Mouse (Mus musculus): ENCODE measurements around the gene Usp37. TPM values are rescaled to one million over a fixed set of nuclear protein-coding genes. Genes with fewer than 3 reads are reported as not detected.

The Usp37 gene
- polyA plus RNA-seq, 1 experiment from 2014 or later = 9.1 TPM

DNA sequence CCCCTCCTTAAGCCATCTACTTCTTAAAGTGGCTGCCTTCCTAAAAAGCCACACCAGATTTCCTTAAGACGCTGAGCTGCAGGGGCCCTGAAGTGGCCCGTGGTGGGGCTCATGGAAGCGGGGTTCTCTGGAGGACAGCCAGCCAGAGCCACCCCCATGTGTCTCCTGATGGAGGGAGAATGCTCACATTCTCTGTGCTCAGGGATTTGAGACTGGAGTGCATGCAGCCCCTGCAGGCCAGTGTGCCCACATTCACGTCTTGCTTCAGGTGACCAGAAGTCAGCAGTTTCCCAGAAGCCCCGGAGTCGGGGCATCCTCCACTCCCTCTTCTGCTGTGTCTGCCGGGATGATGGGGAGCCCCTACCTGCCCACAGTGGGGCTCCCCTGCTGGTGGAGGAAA, 151.1 kb downstream of the Usp37 start:
- no peaks in the 10 kb centered on the region for H3K9me3 ChIP-seq (ENCODE audit: low read length)
- no peaks in the 10 kb centered on the region; the same call in 1 of the 2 replicates for H3K36me3 ChIP-seq (ENCODE audit: insufficient read depth, low read length)
- WGBS = 21% methylated on average over 7 of the region's 7 CpGs
- peaks cover 9% of the 10 kb centered on the region; the same call in 1 of the 2 replicates for H3K4me1 ChIP-seq (ENCODE audit: insufficient read depth, low read depth, low read length)
- H3K27me3 ChIP-seq (replicated peaks; ENCODE audit: insufficient read depth, low read length) = no peaks in the 10 kb centered on the region
- no peak for ATAC-seq
- TF ChIP-seq EP300 (IDR thresholded peaks at IDR 0.05) (no peak), CTCF (IDR thresholded peaks at IDR 0.05) (peak; percentile 23; the same call in 1 of the 2 replicates)
- peak overlapping the region; percentile 79 for H3K4me2 ChIP-seq (replicated peaks; ENCODE audit: low read depth, low read length)
- no peak for DNase-seq (ENCODE audit: low spot score)
- peak overlapping the region; percentile 99 for H3K9ac ChIP-seq (replicated peaks; ENCODE audit: low read depth)
- peak overlapping the region; percentile 96 for H3K4me3 ChIP-seq (ENCODE audit: low read depth, low read length)
- H3K27ac ChIP-seq (ENCODE audit: low read length) = peak overlapping the region; percentile 100

DNA sequence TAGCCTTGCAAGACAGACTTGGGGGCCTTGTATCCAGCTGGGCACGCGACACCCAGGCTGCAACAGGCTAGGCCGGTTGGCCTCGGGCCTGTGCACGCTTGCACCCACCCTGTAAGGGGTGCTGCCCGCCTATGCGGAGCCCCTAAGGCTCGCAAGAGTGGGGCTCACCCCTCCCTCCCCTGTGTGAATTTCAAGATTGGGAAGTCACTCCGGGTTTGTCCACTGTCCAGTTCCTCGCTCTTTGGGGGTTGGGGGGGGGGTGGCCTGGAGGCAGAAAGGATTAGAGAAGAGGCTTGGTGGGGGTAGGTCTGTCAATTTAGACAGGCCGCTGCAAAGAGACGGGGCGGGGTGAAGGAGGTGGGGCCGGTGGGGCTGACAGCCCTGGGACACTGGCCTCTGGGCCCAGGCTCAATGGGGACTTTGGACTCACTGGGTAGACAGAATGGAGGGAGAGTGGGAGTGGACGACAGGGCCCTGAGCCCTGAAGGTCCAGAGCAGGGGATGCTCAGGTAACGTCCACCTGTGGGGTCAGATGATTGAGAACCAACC, 151.6 kb downstream of the Usp37 start:
- no peak for TF ChIP-seq EP300 (IDR thresholded peaks at IDR 0.05)
- TF ChIP-seq CTCF (IDR thresholded peaks at IDR 0.05) = no peak
- ATAC-seq (no peak), DNase-seq (ENCODE audit: low spot score) (peak; percentile 53)
- Histone ChIP-seq H3K36me3 (ENCODE audit: insufficient read depth, low read length) (no peaks in the 10 kb centered on the region; the same call in 1 of the 2 replicates), H3K9ac (replicated peaks; ENCODE audit: low read depth) (peak overlapping the region; percentile 99), H3K27ac (ENCODE audit: low read length) (peak overlapping the region; percentile 100), H3K9me3 (ENCODE audit: low read length) (no peaks in the 10 kb centered on the region), H3K27me3 (replicated peaks; ENCODE audit: insufficient read depth, low read length) (no peaks in the 10 kb centered on the region), H3K4me3 (ENCODE audit: low read depth, low read length) (peak overlapping the region; percentile 96), H3K4me1 (ENCODE audit: insufficient read depth, low read depth, low read length) (peaks cover 9% of the 10 kb centered on the region; the same call in 1 of the 2 replicates), H3K4me2 (replicated peaks; ENCODE audit: low read depth, low read length) (peak overlapping the region; percentile 79)
- WGBS = 3% methylated on average over 16 of the region's 16 CpGs

- H3K4me2 ChIP-seq (replicated peaks; ENCODE audit: low read depth, low read length) = peak overlapping the region; percentile 79
- H3K27me3 ChIP-seq (replicated peaks; ENCODE audit: insufficient read depth, low read length) = no peaks in the 10 kb centered on the region
- DNase-seq (ENCODE audit: low spot score) (peak; percentile 83), ATAC-seq (peak; percentile 37)
- peak overlapping the region; percentile 96 for H3K4me3 ChIP-seq (ENCODE audit: low read depth, low read length)
- H3K4me1 ChIP-seq (ENCODE audit: insufficient read depth, low read depth, low read length) = peaks cover 9% of the 10 kb centered on the region; the same call in 1 of the 2 replicates
- no peaks in the 10 kb centered on the region; the same call in 1 of the 2 replicates for H3K36me3 ChIP-seq (ENCODE audit: insufficient read depth, low read length)
- TF ChIP-seq CTCF (IDR thresholded peaks at IDR 0.05) (0 out of 2 replicates have a peak, but pooled peaks have one; percentile 15), EP300 (IDR thresholded peaks at IDR 0.05) (no peak)
- H3K9ac ChIP-seq (replicated peaks; ENCODE audit: low read depth) = peak overlapping the region; percentile 99
- H3K9me3 ChIP-seq (ENCODE audit: low read length) = no peaks in the 10 kb centered on the region
- H3K27ac ChIP-seq (ENCODE audit: low read length) = peak overlapping the region; percentile 100
- WGBS = 4% methylated on average over 47 of the region's 63 CpGs
Measured at GRCm38 (mm10) chr1:74391844-74392441, 152.1 kb downstream of the Usp37 start.

- DNase-seq (ENCODE audit: low spot score) = peak; percentile 100
- 0 out of 2 replicates have a peak, but pooled peaks have one; percentile 22 for TF ChIP-seq CTCF (IDR thresholded peaks at IDR 0.05)
- TF ChIP-seq EP300 (IDR thresholded peaks at IDR 0.05) = no peak; the same call in 1 of the 2 replicates
- no peaks in the 10 kb centered on the region for H3K27me3 ChIP-seq (replicated peaks; ENCODE audit: insufficient read depth, low read length)
Measured at GRCm38 (mm10) chr1:74390924-74391748, 152.9 kb downstream of the Usp37 start, which contains the start of gene Ctdsp1. Gene Ctdsp1 (plus strand): TSS chr1:74391509.

DNA sequence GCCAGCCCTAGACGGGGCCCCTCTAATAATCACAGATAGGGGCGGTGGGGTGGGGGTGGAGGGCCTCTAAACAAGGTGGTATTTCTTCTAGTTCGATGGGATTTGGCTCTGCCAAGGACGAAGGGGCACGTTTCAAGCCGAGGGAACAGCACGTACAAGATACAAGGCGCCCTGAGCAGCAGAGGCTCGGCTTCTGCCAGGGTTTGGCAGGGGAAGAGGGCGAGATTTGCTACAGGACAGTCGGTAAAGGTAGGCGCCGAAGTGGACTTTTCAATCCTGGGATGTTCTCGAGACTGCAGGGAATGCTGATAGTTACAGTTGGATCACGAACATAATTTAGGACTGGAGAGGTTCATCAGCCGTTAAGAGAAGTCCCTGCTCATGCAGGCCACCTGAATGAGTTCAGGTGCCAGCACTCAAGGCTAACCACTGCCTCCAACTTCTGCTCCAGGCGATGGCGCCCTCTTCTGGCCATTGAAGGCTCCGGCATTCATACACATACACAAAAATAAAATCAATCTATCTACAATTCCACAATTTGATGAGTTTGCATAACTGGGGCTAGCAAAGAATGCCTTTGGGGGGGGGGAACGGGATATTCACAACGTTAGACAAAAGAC, 153.7 kb downstream of the Usp37 start:
- H3K9ac ChIP-seq (replicated peaks; ENCODE audit: low read depth) = peak overlapping the region; percentile 13
- peak overlapping the region; percentile 79 for H3K4me2 ChIP-seq (replicated peaks; ENCODE audit: low read depth, low read length)
- TF ChIP-seq CTCF (IDR thresholded peaks at IDR 0.05) = peak; percentile 84
- TF ChIP-seq EP300 (IDR thresholded peaks at IDR 0.05) = no peak
- peak overlapping the region; percentile 100 for H3K27ac ChIP-seq (ENCODE audit: low read length)
- H3K27me3 ChIP-seq (replicated peaks; ENCODE audit: insufficient read depth, low read length) = no peaks in the 10 kb centered on the region
- peak overlapping the region; percentile 96 for H3K4me3 ChIP-seq (ENCODE audit: low read depth, low read length)
- ATAC-seq (no peak), DNase-seq (ENCODE audit: low spot score) (peak; percentile 81)
- peaks cover 9% of the 10 kb centered on the region; the same call in 1 of the 2 replicates for H3K4me1 ChIP-seq (ENCODE audit: insufficient read depth, low read depth, low read length)
- 5% methylated on average over 21 of the region's 21 CpGs for WGBS
- H3K9me3 ChIP-seq (ENCODE audit: low read length) = no peaks in the 10 kb centered on the region
- H3K36me3 ChIP-seq (ENCODE audit: insufficient read depth, low read length) = no peaks in the 10 kb centered on the region; the same call in 1 of the 2 replicates

More at GRCm38 (mm10) chr1:74390924-74391748, 152.9 kb downstream of the Usp37 start, which contains the start of gene Ctdsp1:
- Histone ChIP-seq H3K9me3 (ENCODE audit: low read length) (no peaks in the 10 kb centered on the region), H3K4me2 (replicated peaks; ENCODE audit: low read depth, low read length) (peak within 1 kb of the TSS; percentile 79), H3K4me1 (ENCODE audit: insufficient read depth, low read depth, low read length) (peaks cover 9% of the 10 kb centered on the region; the same call in 1 of the 2 replicates), H3K4me3 (ENCODE audit: low read depth, low read length) (peak within 1 kb of the TSS; percentile 96), H3K27ac (ENCODE audit: low read length) (peak within 1 kb of the TSS; percentile 100), H3K36me3 (ENCODE audit: insufficient read depth, low read length) (no peaks in the 10 kb centered on the region; the same call in 1 of the 2 replicates), H3K9ac (replicated peaks; ENCODE audit: low read depth) (peak within 1 kb of the TSS; percentile 99)
- 2% methylated on average over 44 of the region's 51 CpGs for WGBS
- ATAC-seq = peak; percentile 82

Measured in lung, postnatal 0 days (tissue).